Mouse (Mus musculus) bone marrow macrophage, adult 2 months (primary cell): ENCODE data around the gene Pex16.

Source experiments
- CTCF ChIP-seq: IDR thresholded peaks from 2 replicates; pipeline ENCODE4 v1.5.1; 2012; ENCODE audit warnings: low read depth, mild to moderate bottlenecking, low read length, moderate library complexity
- POLR2A ChIP-seq: IDR thresholded peaks from 2 replicates; pipeline ENCODE4 v1.6.1; 2012; ENCODE audit warnings: mild to moderate bottlenecking, low read depth, low read length, borderline replicate concordance

DNA sequence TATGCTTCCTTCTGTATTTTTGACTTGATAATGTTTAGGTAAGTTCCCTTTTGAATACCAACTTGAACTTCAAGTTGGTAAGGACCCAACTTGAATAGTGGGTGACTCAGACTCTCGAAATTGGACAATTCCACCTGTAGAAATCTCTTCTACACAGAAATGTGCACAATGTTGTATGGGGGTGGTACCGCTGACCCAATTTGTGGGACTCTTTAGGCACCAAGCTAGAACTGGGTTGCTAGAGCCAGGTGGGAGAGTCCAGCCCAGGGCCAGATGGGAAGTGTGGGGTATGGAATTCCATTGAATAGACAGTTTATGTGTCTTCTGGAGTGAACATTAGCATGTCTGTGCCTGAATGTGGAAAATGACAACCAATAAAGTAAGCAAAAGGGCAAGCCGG is 21.1 kb downstream of the Pex16 start:
- no peak for TF ChIP-seq POLR2A
- TF ChIP-seq CTCF: no peak
